10 mouse cellular contexts compared by ENCODE assay signal in the genomic region with DNA sequence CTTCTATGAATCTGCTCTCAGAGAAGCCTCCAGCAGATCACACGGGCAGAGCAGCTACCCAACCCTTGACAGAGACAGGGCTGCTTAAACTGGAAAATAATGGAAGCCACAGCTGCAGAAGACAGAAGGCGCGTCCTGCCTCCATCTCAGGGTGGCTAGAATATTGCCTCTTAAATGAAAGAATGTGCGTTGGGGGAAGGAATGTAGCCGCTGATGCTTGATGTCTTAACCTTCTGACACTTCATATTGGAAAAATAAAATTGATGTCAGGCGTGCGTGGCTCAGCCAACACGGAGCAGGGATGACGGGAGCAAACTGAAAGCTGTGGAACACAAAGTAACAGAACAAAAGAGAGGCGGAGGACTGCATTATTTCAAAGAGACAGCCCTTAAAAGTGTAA.
DNase-seq lines count a peak whose midpoint lies in the region; ATAC-seq and TF ChIP-seq lines count a peak whose summit lies in the region.
"Had no signal": no experiment of that assay in that cellular context is flagged by ENCODE, and none has a peak within 500 bp of the region (broad histone marks: within the 10 kb centered on the region; RNA-seq: fewer than 3 reads in every experiment).

No protein-coding gene starts in this region.

- H3K27me3 ChIP-seq in heart, embryonic 12.5 days (replicated peaks), result no peaks in the 10 kb centered on the region
- no peaks in the 10 kb centered on the region for H3K27me3 ChIP-seq in lung, embryonic 16.5 days (ENCODE audit: control insufficient read depth, insufficient read depth, low read depth, low read length)
- no peaks in the 10 kb centered on the region for H3K27me3 ChIP-seq in midbrain, embryonic 12.5 days
- no peaks in the 10 kb centered on the region for H3K27me3 ChIP-seq in stomach, postnatal 0 days (ENCODE audit: control insufficient read depth, insufficient read depth, low read length)

- no peak for TF ChIP-seq CTCF in stomach, postnatal 0 days (IDR thresholded peaks at IDR 0.05; ENCODE audit: low read depth)

- no peaks in the 10 kb centered on the region for H3K4me1 ChIP-seq in heart, embryonic 12.5 days (replicated peaks)
- H3K4me1 ChIP-seq in lung, embryonic 16.5 days (replicated peaks; ENCODE audit: control insufficient read depth, insufficient read depth, low read length), result no peaks in the 10 kb centered on the region
- H3K4me1 ChIP-seq in midbrain, embryonic 12.5 days, result no peaks in the 10 kb centered on the region
- H3K4me1 ChIP-seq in stomach, postnatal 0 days (replicated peaks; ENCODE audit: control insufficient read depth, insufficient read depth), result no peaks in the 10 kb centered on the region

- ATAC-seq in heart, embryonic 12.5 days (ENCODE audit: insufficient number of reproducible peaks, low FRiP score), result no peak
- no peak for ATAC-seq in lung, embryonic 16.5 days (ENCODE audit: low read depth)
- ATAC-seq in midbrain, embryonic 12.5 days (ENCODE audit: low FRiP score, low read depth), result no peak
- ATAC-seq in stomach, postnatal 0 days (ENCODE audit: low FRiP score, low TSS enrichment), result no peak

- H3K27ac ChIP-seq in heart, embryonic 12.5 days (ENCODE audit: poor library complexity, severe bottlenecking), result no peak overlapping the region
- no peak overlapping the region for H3K27ac ChIP-seq in lung, embryonic 16.5 days (ENCODE audit: low read length)
- H3K27ac ChIP-seq in midbrain, embryonic 12.5 days (replicated peaks), result peak overlapping the region; percentile 25; the same call in 1 of the 2 replicates
- H3K27ac ChIP-seq in stomach, postnatal 0 days (replicated peaks), result no peak overlapping the region
- H3K27ac ChIP-seq: gastrocnemius, adult 2 months had no signal

- no peaks in the 10 kb centered on the region for H3K36me3 ChIP-seq in heart, embryonic 12.5 days
- H3K36me3 ChIP-seq in lung, embryonic 16.5 days (ENCODE audit: control insufficient read depth, insufficient read depth, low read length), result no peaks in the 10 kb centered on the region
- H3K36me3 ChIP-seq in midbrain, embryonic 12.5 days, result no peaks in the 10 kb centered on the region
- H3K36me3 ChIP-seq in stomach, postnatal 0 days (ENCODE audit: control insufficient read depth, insufficient read depth, low read length), result no peaks in the 10 kb centered on the region

- no peak for TF ChIP-seq EP300 in stomach, postnatal 0 days (optimal IDR thresholded peaks at IDR 0.05)

- 62% methylated on average over 10 of the region's 10 CpGs for WGBS in heart, embryonic 12.5 days
- 41% methylated on average over 10 of the region's 10 CpGs for WGBS in lung, embryonic 16.5 days
- 41% methylated on average over 10 of the region's 10 CpGs for WGBS in midbrain, embryonic 12.5 days
- WGBS in stomach, postnatal 0 days, result 24% methylated on average over 10 of the region's 10 CpGs

- intact Hi-C loops in left cerebral cortex, postnatal 36 days (cut with DNase I), result no loop called here

- H3K9me3 ChIP-seq in heart, embryonic 12.5 days (replicated peaks), result no peaks in the 10 kb centered on the region
- H3K9me3 ChIP-seq in lung, embryonic 16.5 days (ENCODE audit: control insufficient read depth, low read length), result no peaks in the 10 kb centered on the region
- no peaks in the 10 kb centered on the region for H3K9me3 ChIP-seq in midbrain, embryonic 12.5 days
- no peaks in the 10 kb centered on the region for H3K9me3 ChIP-seq in stomach, postnatal 0 days (ENCODE audit: control insufficient read depth, low read length)

- no peak overlapping the region for H3K4me3 ChIP-seq in heart, embryonic 12.5 days
- H3K4me3 ChIP-seq in lung, embryonic 16.5 days (ENCODE audit: low read length), result no peak overlapping the region
- no peak overlapping the region for H3K4me3 ChIP-seq in midbrain, embryonic 12.5 days
- H3K4me3 ChIP-seq in stomach, postnatal 0 days (ENCODE audit: low read depth, low read length), result peak overlapping the region; percentile 19
- H3K4me3 ChIP-seq: gastrocnemius, adult 2 months had no signal

- H3K4me2 ChIP-seq in heart, embryonic 12.5 days, result no peak overlapping the region
- peak overlapping the region; percentile 16; the same call in 1 of the 2 replicates for H3K4me2 ChIP-seq in lung, embryonic 16.5 days (ENCODE audit: low read depth, low read length)
- H3K4me2 ChIP-seq in midbrain, embryonic 12.5 days (replicated peaks), result peak overlapping the region; percentile 29; the same call in 1 of the 2 replicates
- peak overlapping the region; percentile 32 for H3K4me2 ChIP-seq in stomach, postnatal 0 days (replicated peaks; ENCODE audit: low read depth)

- peak; percentile 64 for DNase-seq in heart, adult 11 months
- no peak for DNase-seq in lung, postnatal 36 days
- no peak for DNase-seq in stomach, postnatal 0 days (ENCODE audit: low spot score)
- no peak for DNase-seq in c-Kit-positive CD71-positive TER-119-positive erythroid progenitor cells, embryonic 14.5 days (ENCODE audit: low spot score)
- no peak for DNase-seq in left cerebral cortex, postnatal 36 days (ENCODE audit: low spot score in 2 of 2)
- DNase-seq: gastrocnemius, adult 2 months; kidney, postnatal 25 days had no signal

- no peak overlapping the region for H3K9ac ChIP-seq in heart, embryonic 12.5 days
- H3K9ac ChIP-seq in lung, embryonic 16.5 days (ENCODE audit: low read length), result no peak overlapping the region
- no peak overlapping the region for H3K9ac ChIP-seq in midbrain, embryonic 12.5 days (replicated peaks)
- 0 out of 2 replicates have a peak overlapping the region, but pooled peaks have one; percentile 31 for H3K9ac ChIP-seq in stomach, postnatal 0 days (ENCODE audit: low read length)
